ENCODE assay signal across 8 mouse cellular contexts in the genomic region with DNA sequence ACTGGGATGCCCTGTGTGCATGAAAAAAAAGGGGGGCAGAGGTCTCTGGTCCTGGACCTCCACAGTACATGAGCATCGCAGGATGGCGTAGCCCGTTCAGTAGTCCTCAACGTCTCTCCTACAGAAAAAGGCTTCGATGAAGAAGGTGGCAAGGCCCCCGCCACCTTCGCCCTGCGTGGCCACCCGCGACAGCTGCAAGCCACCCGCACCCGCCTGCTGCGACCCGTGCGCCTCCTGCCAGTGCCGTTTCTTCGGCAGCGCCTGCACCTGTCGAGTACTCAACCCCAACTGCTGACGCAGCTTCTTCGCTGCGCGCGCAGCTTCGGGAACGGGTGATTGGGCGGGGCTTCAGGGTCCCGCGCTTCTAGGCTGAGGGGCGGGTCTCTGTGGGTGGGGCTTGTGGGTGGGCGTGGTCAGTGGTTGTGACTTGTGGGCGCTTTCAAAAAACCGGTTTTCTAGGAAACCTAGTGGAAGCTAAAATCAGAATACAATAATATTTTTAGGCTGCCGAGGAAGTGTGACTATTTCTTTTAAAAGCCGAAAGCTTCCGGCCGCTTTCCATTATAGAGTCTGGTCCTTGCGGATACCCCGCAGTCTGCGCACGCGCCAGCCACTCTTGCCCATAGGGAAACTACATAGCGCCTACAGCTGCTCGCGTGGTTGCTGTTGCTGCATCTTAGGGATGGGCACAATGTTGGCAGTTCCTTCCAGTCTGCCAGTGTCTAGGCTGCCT. TPM values are rescaled to one million over a fixed set of nuclear protein-coding genes. Genes with fewer than 3 reads are reported as not detected.
DNase-seq lines count a peak whose midpoint lies in the region; ATAC-seq and TF ChIP-seq lines count a peak whose summit lies in the region.

No protein-coding gene starts in this region.

- TF ChIP-seq CTCF in cortical plate, adult 2 months (IDR thresholded peaks at IDR 0.05; ENCODE audit: extremely low read depth, insufficient read depth, low read length) = no peak

- intact Hi-C loops in left cerebral cortex, postnatal 10 days (cut with DNase I) = no loop called here

- H3K27ac ChIP-seq in cortical plate, adult 2 months (ENCODE audit: insufficient read depth, low read length) = peak overlapping the region; percentile 96

- H3K4me1 ChIP-seq in cortical plate, adult 2 months (ENCODE audit: control insufficient read depth, insufficient read depth, low read length) = peaks cover 5% of the 10 kb centered on the region

- ATAC-seq in activated CD4-positive, CD25-positive, alpha-beta regulatory T cell, adult 4 months = peak; percentile 84
- ATAC-seq in inflammation-experienced regulatory T-cells, adult 6 months = peak; percentile 97
- ATAC-seq in megakaryocyte-erythroid progenitor cell, adult 5-6 weeks (replicated peaks; ENCODE audit: low FRiP score, low TSS enrichment, poor library complexity, severe bottlenecking) = peak; percentile 92

- peak; percentile 99 for TF ChIP-seq POLR2A in cortical plate, adult 2 months (IDR thresholded peaks at IDR 0.05; ENCODE audit: extremely low read depth, insufficient read depth, low read length)

- H3K4me3 ChIP-seq in cortical plate, adult 2 months (ENCODE audit: insufficient read depth, low read length) = peak overlapping the region; percentile 59

- peak; percentile 97 for DNase-seq in gastrocnemius, postnatal 10 days
- DNase-seq in left cerebral cortex, postnatal 10 days (ENCODE audit: extremely low spot score in 1 of 2, low spot score in 2 of 2) = peak; percentile 92 to 95
- peak; percentile 91 for DNase-seq in right cerebral cortex, postnatal 25 days
- peak; percentile 91 to 96 for DNase-seq in urinary bladder, postnatal 4 days (ENCODE audit: low spot score in 2 of 2)

RNA-seq across cellular contexts. Expression of gene Ahcy, which starts 23.6 kb away (rescaled TPM):
- 10 to 100 TPM; 30.2 to 50.5 TPM for polyA plus RNA-seq in activated CD4-positive, CD25-positive, alpha-beta regulatory T cell, adult 4 months (2017; shearing (Covaris generic))
- 28.5 and 30.6 TPM in 2 replicates for polyA plus RNA-seq in cortical plate, adult 2 months (2012; rRNA removed)
- 10 to 100 TPM; 18.9 to 22.7 TPM for total RNA-seq in gastrocnemius, postnatal 10 days (2021)
- polyA plus RNA-seq in inflammation-experienced regulatory T-cells, adult 6 months (2017; shearing (Covaris generic)) = 10 to 100 TPM; 26.3 to 55.1 (median 40.2) TPM
- 10 to 100 TPM; 14.0 to 14.8 TPM for total RNA-seq in left cerebral cortex, postnatal 10 days (2021)
- 190 and 191 TPM in 2 replicates for total RNA-seq in megakaryocyte-erythroid progenitor cell, adult 5-6 weeks (2014; fragmentation: Nextera tagmentation)
- total RNA-seq in megakaryocyte-erythroid progenitor cell, adult 5-6 weeks (2017) = 97.0 and 141 TPM in 2 replicates

RNA-seq across cellular contexts. Expression of gene Gm14226, which starts 32.6 kb away (rescaled TPM):
- polyA plus RNA-seq in activated CD4-positive, CD25-positive, alpha-beta regulatory T cell, adult 4 months (2017; shearing (Covaris generic)) = under 1 TPM in 1 of 2 experiments, not detected in 1; 0.19 TPM
- 0.04 and 0.15 TPM in 2 replicates for polyA plus RNA-seq in cortical plate, adult 2 months (2012; rRNA removed)
- not detected for total RNA-seq in gastrocnemius, postnatal 10 days (2021)
- under 1 TPM in 1 of 3 experiments, not detected in 2; 0.17 TPM for polyA plus RNA-seq in inflammation-experienced regulatory T-cells, adult 6 months (2017; shearing (Covaris generic))
- total RNA-seq in left cerebral cortex, postnatal 10 days (2021) = under 1 TPM; 0.11 to 0.16 TPM
- not detected in 2 replicates for total RNA-seq in megakaryocyte-erythroid progenitor cell, adult 5-6 weeks (2014; fragmentation: Nextera tagmentation)
- total RNA-seq in megakaryocyte-erythroid progenitor cell, adult 5-6 weeks (2017) = not detected in 2 replicates

Comparison
In these comparisons a context has a peak if more than half of its experiments do, and no peak if none do; other contexts are left out.
1. Peak in every context shown above with its lines: DNase-seq, ATAC-seq, H3K4me3 ChIP-seq and H3K27ac ChIP-seq.
2. RNA of gene Ahcy, which starts 23.6 kb away (total RNA-seq): 97.0 to 191 TPM in megakaryocyte-erythroid progenitor cell, adult 5-6 weeks; 18.9 to 22.7 TPM in gastrocnemius, postnatal 10 days and 14.0 to 14.8 TPM in left cerebral cortex, postnatal 10 days; every median in the first group is over 4 times any median in the second.